Mouse (Mus musculus) heart, adult 9 months (tissue): ENCODE measurements at regions not wholly inside any gene's neighbourhood (a gene's known extent, or its start where the extent isn't known, plus 50 kb on each side); places are given as distances from the start of the nearest gene placed in this dataset.

ENCODE experiments used
- DNase-seq, 2 experiments: peaks; one replicate each; pipeline ENCODE4 v3.0.0; 2022; ENCODE audit warnings: low spot score in 2 of 2

- no peak for DNase-seq
Observed at GRCm38 (mm10) chr1:13424524-13424923, 2010.6 kb downstream of the A830018L16Rik start.

- DNase-seq: no peak
Observed at GRCm38 (mm10) chr1:13425601-13426327, 2011.9 kb downstream of the A830018L16Rik start.

DNA sequence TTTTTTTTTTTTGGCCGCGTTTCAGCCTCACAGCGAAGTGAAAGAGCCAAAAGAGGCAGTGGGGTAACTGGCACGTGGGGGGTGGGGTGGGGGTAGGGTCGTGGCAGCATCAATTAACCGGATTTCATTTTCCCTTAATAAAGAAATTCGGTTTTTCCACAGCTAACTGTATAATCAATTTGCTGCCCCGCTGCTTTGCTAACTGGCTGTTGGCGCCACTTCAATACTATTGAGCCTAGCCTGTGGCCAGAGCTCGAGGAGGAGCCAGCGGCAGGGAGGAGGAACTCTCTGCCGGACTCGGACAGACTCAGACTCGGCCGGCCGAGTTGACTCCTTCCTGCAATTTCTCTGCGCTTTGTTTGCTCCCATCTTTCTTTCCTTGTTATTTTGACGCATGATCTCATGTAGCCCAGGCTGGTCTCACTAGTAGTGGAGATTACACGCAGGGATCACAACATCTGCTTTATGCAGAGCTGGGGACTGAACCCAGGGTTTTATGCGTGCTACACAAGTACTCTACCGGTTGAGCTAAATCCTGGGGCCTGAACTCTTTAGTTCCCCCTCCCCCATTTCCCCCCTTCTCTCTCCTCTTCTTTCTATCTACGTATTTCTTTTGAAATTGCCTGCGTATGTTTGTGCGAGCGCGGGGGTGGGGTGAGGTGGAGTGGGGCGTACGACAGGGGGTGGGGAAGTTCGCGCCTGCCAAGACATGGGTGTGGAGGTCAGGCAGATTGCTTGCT, 2012.6 kb downstream of the A830018L16Rik start:
- peak; percentile 64 to 76 for DNase-seq

DNA sequence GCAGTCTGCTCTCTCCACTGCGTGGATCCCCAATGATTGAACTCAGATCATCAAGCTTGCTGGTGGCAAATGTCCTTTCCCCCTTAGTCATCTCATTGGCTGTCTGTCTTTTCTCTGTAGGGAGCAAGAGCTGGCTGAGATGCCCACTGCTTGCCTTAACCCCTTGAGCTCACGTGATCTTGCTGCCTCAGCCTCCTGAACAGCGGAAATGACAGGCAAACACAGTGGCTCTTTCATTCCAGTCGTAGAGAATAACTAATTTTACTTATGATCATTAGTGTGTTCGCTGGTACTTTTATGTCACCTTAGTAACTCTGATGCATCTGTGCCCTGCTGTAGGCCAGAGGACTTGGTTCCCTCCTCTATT, 2013.1 kb downstream of the A830018L16Rik start:
- no peak for DNase-seq

DNA sequence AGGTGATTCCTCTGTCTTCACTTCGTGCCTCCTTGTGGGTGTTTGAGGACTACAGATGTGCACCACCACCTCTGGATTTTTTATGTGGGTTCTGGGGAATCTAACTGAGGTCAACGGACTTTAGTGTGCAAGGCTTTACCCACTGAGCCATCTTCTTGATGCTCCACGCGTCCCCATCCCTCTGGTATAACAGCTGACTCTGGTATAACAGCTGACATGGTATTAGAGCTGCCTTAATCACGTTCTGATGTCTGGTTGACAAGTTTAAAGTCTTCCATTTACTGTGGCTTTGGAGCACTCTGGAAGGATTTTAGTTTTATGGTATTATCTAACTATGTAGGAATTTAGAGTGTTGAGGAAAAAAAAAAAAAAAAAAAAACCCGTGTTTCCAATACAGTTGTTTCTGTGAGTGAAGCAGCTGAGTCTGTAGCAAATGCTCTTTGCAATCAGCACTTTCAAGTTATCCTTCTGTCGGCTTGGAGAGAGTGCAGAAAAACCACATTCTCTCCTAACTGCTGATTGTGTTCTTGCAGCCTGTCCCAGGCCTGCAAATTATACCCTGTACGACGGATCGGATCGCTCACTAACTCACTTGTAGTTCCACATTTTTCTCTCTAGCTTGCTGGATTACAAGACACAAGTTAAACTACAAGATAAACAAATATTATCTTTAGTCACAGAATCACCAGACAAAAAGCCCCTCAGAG, 2013.7 kb downstream of the A830018L16Rik start:
- DNase-seq: no peak

DNA sequence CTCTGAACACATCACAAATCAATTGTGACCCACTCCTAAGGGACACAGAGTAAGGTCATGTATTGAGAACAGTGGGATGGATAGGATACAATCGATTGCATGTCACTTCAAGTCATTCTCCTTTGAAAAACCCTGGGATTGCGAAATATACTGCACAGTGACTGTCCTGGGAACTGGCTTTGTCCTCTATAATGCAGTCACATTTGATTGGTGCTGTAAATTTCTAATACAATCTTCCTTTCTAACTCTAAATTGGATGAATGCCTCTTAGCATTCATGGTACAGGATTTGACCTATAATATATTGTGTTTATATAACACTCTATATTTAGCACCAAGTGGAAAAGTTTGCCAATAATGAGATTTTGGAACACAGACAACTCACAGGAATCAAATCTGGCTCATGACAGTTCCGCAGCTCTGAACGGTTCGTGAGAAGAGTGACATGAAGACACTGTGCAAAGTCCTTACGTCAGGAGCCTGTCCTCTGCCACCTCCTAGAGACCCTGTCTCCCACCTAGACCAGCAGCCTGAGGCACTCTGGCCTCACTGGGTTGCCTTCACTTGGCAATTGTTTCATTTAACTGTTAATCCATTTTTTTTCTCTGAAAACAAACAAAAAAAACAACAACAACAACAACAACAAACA, 2024.0 kb downstream of the A830018L16Rik start:
- DNase-seq: no peak

DNA sequence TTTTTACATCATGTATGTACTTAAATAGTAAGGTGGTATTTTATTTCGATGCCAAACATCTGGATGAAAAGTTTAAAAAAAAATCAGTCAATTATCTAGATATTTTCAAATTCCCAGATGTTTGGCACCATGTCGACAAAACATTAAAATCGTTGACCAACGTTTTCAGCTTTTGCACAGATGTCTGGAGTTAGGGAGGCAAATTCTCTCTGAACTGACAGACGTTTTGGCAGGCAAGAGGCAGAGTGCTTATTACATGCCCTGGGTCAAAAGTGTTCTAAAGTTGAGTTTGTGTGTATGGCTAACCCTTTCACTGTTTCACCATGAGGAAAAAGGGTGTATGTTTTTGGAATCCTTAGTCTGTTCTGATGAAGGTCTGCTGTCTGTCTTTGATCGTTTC, 2028.5 kb downstream of the A830018L16Rik start:
- DNase-seq: no peak

DNA sequence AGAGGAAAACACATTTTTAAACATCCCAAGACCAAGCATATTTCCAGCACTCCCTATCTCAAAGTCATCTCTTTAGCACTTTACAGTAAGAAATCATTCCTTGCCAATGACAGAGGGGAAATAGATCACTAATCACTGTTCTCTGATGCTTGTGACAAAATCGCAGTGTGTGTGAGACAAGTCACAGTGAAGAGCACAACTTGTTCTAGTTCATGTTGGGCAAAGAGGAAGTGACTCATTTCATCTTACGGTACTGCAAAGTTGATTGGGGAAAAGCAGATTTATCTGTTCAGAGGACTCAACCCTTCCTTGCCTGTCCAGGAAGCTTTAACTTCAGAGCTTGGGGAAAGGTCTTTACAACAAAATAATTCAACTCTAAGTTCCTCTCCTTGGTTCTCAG, 2040.6 kb downstream of the A830018L16Rik start:
- DNase-seq: no peak

DNA sequence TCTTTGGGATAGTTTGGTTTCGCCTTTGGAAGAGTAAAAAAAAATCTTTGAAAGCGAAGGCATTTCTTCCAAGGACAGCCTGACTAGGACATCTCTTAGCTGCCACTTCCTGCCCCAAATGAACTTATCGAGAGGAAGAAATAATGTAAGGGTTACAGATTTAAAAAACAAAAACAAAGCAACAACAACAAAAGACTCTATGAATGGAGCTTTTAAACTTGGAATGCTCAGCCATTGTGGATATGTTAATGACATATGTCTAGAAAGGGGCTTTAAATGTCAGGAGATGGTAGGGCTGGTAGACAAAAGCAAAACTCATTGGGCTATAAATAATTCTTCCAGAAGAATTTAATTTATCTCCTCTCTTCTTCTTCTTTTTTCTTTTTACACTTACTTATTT, 2041.7 kb downstream of the A830018L16Rik start:
- DNase-seq: no peak

- DNase-seq: no peak
Observed at GRCm38 (mm10) chr1:13464311-13464710, 2050.4 kb downstream of the A830018L16Rik start.

DNA sequence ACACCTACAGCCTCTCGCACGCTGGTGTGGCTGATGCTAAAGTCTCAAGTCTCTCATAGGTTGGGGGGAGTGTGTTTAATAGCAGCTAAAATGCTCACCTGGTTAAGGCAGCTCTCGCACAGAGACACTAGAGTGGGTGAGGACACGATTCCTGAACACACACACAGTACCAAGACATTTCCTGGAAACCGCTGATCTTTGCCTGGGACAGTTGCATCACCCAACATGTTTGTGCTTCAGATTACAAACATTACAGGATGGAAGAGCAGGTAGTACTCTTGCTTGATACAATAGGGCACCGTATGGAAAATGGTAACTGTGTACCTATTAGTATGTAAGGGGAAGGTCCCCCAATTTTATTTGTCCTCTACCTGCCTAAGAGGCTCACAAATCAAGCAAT, 2053.3 kb downstream of the A830018L16Rik start:
- DNase-seq: no peak

DNA sequence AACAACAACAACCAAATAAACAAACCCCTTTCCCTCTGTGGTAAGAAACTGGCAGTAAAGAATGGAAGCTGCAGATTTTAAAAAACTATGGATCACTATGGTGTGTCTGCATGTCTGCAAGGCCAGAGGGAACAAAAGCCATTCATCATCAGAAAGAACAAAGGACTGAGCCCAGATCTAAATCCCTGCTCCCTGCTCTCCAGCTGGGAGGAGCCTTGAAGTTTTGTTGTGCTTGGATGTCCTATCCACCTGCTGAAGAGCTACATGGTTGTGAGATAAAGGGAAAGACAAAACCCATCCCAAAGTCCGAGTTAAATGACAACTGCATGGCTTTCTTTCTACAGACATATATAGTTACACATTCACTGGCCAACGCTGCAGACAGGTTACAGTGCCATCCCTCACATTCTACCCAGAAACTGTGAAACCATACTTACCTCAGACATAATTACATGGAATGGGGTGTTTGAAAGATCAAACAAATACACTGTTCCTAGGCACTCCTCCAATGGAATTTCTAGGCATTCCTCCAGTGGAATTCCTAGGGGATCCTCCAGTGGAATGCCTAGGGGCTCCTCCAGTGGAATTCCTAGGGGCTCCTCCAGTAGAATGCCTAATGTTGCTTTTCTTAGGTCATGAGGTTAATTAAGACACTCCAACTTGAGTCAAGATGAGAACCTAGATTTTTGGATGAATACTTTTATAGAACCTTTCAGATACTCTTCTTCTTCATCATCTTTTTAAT, 2054.2 kb downstream of the A830018L16Rik start:
- no peak for DNase-seq

DNA sequence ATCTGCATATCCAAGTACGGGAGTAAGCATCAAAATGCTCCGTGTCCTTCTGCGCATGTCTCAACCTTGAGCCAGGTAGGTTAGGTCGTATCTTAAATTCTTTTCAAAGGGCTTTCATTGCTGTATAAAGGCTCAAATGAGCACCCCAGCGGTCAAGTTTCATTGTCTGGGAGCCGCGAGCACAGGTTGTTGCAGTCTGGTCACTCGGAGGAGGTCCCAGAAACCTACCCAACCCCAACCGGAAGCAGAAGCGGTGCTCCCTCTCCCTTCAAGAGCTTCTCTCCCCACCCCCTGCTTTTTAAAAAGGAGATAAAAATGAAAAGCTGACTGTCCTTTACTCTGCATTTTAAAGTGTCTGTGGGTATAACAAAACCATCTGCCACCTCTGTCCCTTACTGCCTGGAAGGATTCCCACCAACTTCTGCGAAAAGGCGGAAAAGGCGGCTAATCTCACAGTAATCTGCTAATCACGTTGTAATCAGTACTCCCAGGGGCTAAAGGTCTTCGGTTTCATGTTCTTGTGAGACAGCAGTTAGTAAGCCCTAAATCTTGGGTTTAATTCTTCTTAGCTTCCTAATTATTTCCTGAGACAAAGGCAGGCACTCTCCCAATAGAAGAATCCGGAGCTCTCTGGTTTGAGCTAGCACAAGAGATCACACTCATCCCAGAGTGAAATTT, 2081.0 kb downstream of the A830018L16Rik start:
- no peak for DNase-seq

DNA sequence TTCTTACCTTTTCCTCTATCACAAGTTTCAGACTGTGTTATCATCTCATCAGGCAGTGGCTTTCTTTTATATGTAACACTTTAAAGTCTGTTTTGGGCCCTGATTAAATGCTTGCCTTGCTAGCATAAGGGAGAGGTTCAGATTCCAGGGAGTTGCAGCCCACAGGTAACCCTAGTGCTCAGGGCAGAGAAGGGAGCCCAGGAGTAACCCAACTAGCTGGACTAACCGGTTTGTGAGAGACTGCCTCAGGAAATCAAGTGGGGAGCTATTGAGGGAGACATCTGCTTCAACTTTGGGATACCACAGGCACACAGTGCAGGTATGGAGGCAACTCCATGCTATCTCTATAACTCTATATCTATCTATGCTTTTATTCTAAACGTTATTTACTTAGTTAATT, 2082.5 kb downstream of the A830018L16Rik start:
- DNase-seq: no peak

- peak in 1 of 2 experiments; percentile 18 for DNase-seq
Observed at GRCm38 (mm10) chr1:13500456-13500855, 2086.6 kb downstream of the A830018L16Rik start.

DNA sequence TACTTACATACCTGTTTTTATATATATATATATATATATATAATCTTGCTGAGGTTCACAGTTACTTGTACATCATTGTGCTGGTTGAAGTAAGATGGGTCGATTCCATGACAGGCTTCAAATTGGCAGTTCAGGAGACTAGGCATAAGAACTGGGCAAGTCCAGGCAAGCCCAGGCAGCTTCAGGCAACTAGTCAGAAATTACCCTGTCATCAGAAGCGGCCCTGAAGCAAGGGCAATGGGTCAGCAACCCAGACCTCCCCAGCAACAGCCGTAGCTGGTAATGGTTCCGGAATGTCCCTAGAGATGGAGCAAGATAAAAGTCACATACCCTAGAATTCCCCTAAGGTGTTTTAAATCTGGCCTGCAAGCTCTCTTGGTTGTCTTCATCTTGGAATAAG, 2088.0 kb downstream of the A830018L16Rik start:
- no peak for DNase-seq

DNA sequence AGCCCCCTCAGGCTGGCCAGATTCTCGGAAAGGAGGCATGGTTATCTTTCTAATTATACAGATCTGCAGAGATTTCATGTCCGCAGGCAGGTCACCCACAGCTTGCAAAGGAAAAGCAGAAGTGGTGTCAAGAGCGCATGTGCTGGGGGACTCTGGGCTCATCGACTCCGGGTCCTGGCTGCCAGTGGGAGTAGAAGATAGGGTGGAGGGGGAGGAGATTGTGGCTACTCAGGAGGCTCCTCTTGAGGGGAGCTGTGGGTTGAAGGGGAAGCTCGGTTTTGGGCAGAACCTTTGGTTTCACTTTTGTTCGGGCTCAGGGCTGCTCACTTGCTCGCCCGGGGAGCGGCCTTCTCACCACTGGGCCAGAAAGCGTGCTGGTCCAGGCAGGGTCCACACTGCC, 2099.9 kb downstream of the A830018L16Rik start:
- peak in 1 of 2 experiments; percentile 3 for DNase-seq
